Mouse (Mus musculus) heart, embryonic 10.5 days (tissue): ENCODE measurements around the gene Nkpd1. TPM values are rescaled to one million over a fixed set of nuclear protein-coding genes. Genes with fewer than 3 reads are reported as not detected.

Experiments used
- DNase-seq: peaks from one replicate; pipeline ENCODE4 v3.0.0-alpha.2; 2017; ENCODE audit warnings: low spot score
- H3K27ac ChIP-seq: fragments of 300-500 bp; sonication (generic); 2 replicates; pipeline ENCODE4 v1.5.1; 2016; ENCODE audit warnings: mild to moderate bottlenecking
- H3K27me3 ChIP-seq: fragments of 300-500 bp; sonication (generic); 2 replicates; pipeline ENCODE4 v1.6.1; 2016; ENCODE audit warnings: mild to moderate bottlenecking; ENCODE audit not compliant: poor library complexity, insufficient read depth, severe bottlenecking
- H3K36me3 ChIP-seq: fragments of 300-500 bp; sonication (generic); 2 replicates; pipeline ENCODE4 v1.6.1; 2016; ENCODE audit warnings: mild to moderate bottlenecking, moderate library complexity
- H3K4me1 ChIP-seq: fragments of 300-500 bp; sonication (generic); 2 replicates; pipeline ENCODE4 v1.6.1; 2016; ENCODE audit warnings: mild to moderate bottlenecking
- H3K4me3 ChIP-seq: fragments of 300-500 bp; sonication (generic); 2 replicates; pipeline ENCODE4 v1.5.1; 2016; ENCODE audit warnings: mild to moderate bottlenecking, moderate library complexity
- H3K9me3 ChIP-seq: fragments of 300-500 bp; sonication (generic); 2 replicates; pipeline ENCODE4 v1.6.1; 2016; ENCODE audit warnings: mild to moderate bottlenecking, moderate library complexity
- WGBS: fragments of 180-500 bp; shearing (Covaris S2); methylation state at CpG from one replicate; pipeline ENCODE4 v1.1.7; 2016; 5-methylcytosine and 5-hydroxymethylcytosine counted together
- polyA plus RNA-seq: library from polyadenylated mRNA; unstranded; fragments of >200 nt; fragmentation: Nextera tagmentation; extraction: Ambion mirVana; gene quantifications from 2 replicates; pipeline ENCODE4 v1.2.1, GENCODE M21; 2016

The Nkpd1 gene
- 0.09 and 0.14 TPM in 2 replicates for polyA plus RNA-seq

- H3K27ac ChIP-seq = no peak within 1 kb of the TSS; the same call in 1 of the 2 replicates
- peaks cover 74% of the 10 kb centered on the region for H3K27me3 ChIP-seq
- H3K36me3 ChIP-seq = no peaks in the 10 kb centered on the region
- H3K9me3 ChIP-seq = no peaks in the 10 kb centered on the region; the same call in 1 of the 2 replicates
- 5% methylated on average over 26 of the region's 29 CpGs for WGBS
- DNase-seq = no peak
- peaks cover 24% of the 10 kb centered on the region for H3K4me1 ChIP-seq
- H3K4me3 ChIP-seq = peak within 1 kb of the TSS; percentile 48
Observed at GRCm38 (mm10) chr7:19517652-19518365, at the start of gene Nkpd1. Gene Nkpd1 (plus strand): TSS chr7:19517838.

GRCm38 (mm10) chr7:19468279-19468678 lies 49.4 kb upstream of the Nkpd1 start:
- Histone ChIP-seq H3K27me3 (peaks cover 83% of the 10 kb centered on the region), H3K4me1 (peaks cover 32% of the 10 kb centered on the region), H3K4me3 (no peak overlapping the region), H3K27ac (no peak overlapping the region), H3K9me3 (no peaks in the 10 kb centered on the region), H3K36me3 (0 out of 2 replicates have a peak, but pooled peaks cover 8% of the 10 kb centered on the region)
- DNase-seq = no peak
- 68% methylated on average over 12 of the region's 12 CpGs for WGBS

- H3K4me1 ChIP-seq = peaks cover 35% of the 10 kb centered on the region
- no peaks in the 10 kb centered on the region for H3K9me3 ChIP-seq
- H3K27me3 ChIP-seq = peaks cover 89% of the 10 kb centered on the region
- DNase-seq = no peak
- 23% methylated on average over 23 of the region's 23 CpGs for WGBS
- 0 out of 2 replicates have a peak, but pooled peaks cover 8% of the 10 kb centered on the region for H3K36me3 ChIP-seq
- H3K4me3 ChIP-seq = peak overlapping the region; percentile 17; the same call in 1 of the 2 replicates
- H3K27ac ChIP-seq = no peak overlapping the region
Observed at GRCm38 (mm10) chr7:19469404-19469803, 48.2 kb upstream of the Nkpd1 start.

GRCm38 (mm10) chr7:19470308-19470707 lies 47.3 kb upstream of the Nkpd1 start:
- no peak for DNase-seq
- 20% methylated on average over 14 of the region's 14 CpGs for WGBS
- peaks cover 96% of the 10 kb centered on the region for H3K27me3 ChIP-seq

GRCm38 (mm10) chr7:19472403-19472802 lies 45.2 kb upstream of the Nkpd1 start:
- no peak for DNase-seq
- Histone ChIP-seq H3K27me3 (peaks cover 92% of the 10 kb centered on the region), H3K4me1 (peaks cover 25% of the 10 kb centered on the region), H3K9me3 (no peaks in the 10 kb centered on the region), H3K27ac (no peak overlapping the region), H3K36me3 (0 out of 2 replicates have a peak, but pooled peaks cover 8% of the 10 kb centered on the region), H3K4me3 (0 out of 2 replicates have a peak overlapping the region, but pooled peaks have one; percentile 12)
- 24% methylated on average over 4 of the region's 4 CpGs for WGBS

More at GRCm38 (mm10) chr7:19470308-19470707, 47.3 kb upstream of the Nkpd1 start:
- H3K27ac ChIP-seq = no peak overlapping the region
- H3K9me3 ChIP-seq = no peaks in the 10 kb centered on the region
- peaks cover 27% of the 10 kb centered on the region for H3K4me1 ChIP-seq
- no peak overlapping the region for H3K4me3 ChIP-seq
- H3K36me3 ChIP-seq = 0 out of 2 replicates have a peak, but pooled peaks cover 8% of the 10 kb centered on the region

- H3K36me3 ChIP-seq = 0 out of 2 replicates have a peak, but pooled peaks cover 6% of the 10 kb centered on the region
- H3K4me1 ChIP-seq = peaks cover 38% of the 10 kb centered on the region
- no peaks in the 10 kb centered on the region for H3K9me3 ChIP-seq
- peaks cover 95% of the 10 kb centered on the region for H3K27me3 ChIP-seq
- peak overlapping the region; percentile 85 for H3K27ac ChIP-seq
- DNase-seq = no peak
- H3K4me3 ChIP-seq = peak overlapping the region; percentile 71
- 2% methylated on average over 83 of the region's 89 CpGs for WGBS
Observed at GRCm38 (mm10) chr7:19473875-19474443, 43.7 kb upstream of the Nkpd1 start.

- Histone ChIP-seq H3K27ac (no peak overlapping the region), H3K4me1 (peaks cover 30% of the 10 kb centered on the region), H3K36me3 (0 out of 2 replicates have a peak, but pooled peaks cover 10% of the 10 kb centered on the region), H3K27me3 (peaks cover 63% of the 10 kb centered on the region), H3K9me3 (no peaks in the 10 kb centered on the region), H3K4me3 (no peak overlapping the region)
- DNase-seq = no peak
- 61% methylated on average over 2 of the region's 2 CpGs for WGBS
Observed at GRCm38 (mm10) chr7:19477084-19477483, 40.6 kb upstream of the Nkpd1 start.

GRCm38 (mm10) chr7:19477624-19478384 lies 39.8 kb upstream of the Nkpd1 start:
- H3K9me3 ChIP-seq = no peaks in the 10 kb centered on the region
- peaks cover 24% of the 10 kb centered on the region for H3K4me1 ChIP-seq
- DNase-seq = no peak
- no peak overlapping the region; the same call in 1 of the 2 replicates for H3K4me3 ChIP-seq
- H3K36me3 ChIP-seq = 0 out of 2 replicates have a peak, but pooled peaks cover 6% of the 10 kb centered on the region
- H3K27me3 ChIP-seq = peaks cover 56% of the 10 kb centered on the region
- peak overlapping the region; percentile 63 for H3K27ac ChIP-seq
- 20% methylated on average over 14 of the region's 14 CpGs for WGBS

GRCm38 (mm10) chr7:19483281-19483680 lies 34.4 kb upstream of the Nkpd1 start:
- Histone ChIP-seq H3K27me3 (peaks cover 31% of the 10 kb centered on the region), H3K4me1 (peaks cover 5% of the 10 kb centered on the region; the same call in 1 of the 2 replicates), H3K9me3 (no peaks in the 10 kb centered on the region), H3K36me3 (0 out of 2 replicates have a peak, but pooled peaks cover 12% of the 10 kb centered on the region), H3K27ac (no peak overlapping the region), H3K4me3 (no peak overlapping the region)
- DNase-seq = no peak
- WGBS = 79% methylated on average over 8 of the region's 8 CpGs

GRCm38 (mm10) chr7:19485488-19485887 lies 32.1 kb upstream of the Nkpd1 start:
- WGBS = 79% methylated on average over 1 of the region's 1 CpGs
- Histone ChIP-seq H3K4me1 (peaks cover 5% of the 10 kb centered on the region), H3K27me3 (peaks cover 46% of the 10 kb centered on the region), H3K4me3 (no peak overlapping the region), H3K36me3 (peaks cover 21% of the 10 kb centered on the region; the same call in 1 of the 2 replicates), H3K27ac (no peak overlapping the region), H3K9me3 (no peaks in the 10 kb centered on the region)
- no peak for DNase-seq

GRCm38 (mm10) chr7:19486549-19486948 lies 31.1 kb upstream of the Nkpd1 start:
- H3K4me3 ChIP-seq = no peak overlapping the region
- H3K4me1 ChIP-seq = peaks cover 7% of the 10 kb centered on the region
- no peak for DNase-seq
- H3K27me3 ChIP-seq = peaks cover 57% of the 10 kb centered on the region
- 68% methylated on average over 7 of the region's 7 CpGs for WGBS
- no peak overlapping the region for H3K27ac ChIP-seq
- H3K36me3 ChIP-seq = peaks cover 21% of the 10 kb centered on the region; the same call in 1 of the 2 replicates
- no peaks in the 10 kb centered on the region for H3K9me3 ChIP-seq

- Histone ChIP-seq H3K36me3 (peaks cover 18% of the 10 kb centered on the region; the same call in 1 of the 2 replicates), H3K4me1 (peaks cover 13% of the 10 kb centered on the region), H3K9me3 (no peaks in the 10 kb centered on the region), H3K4me3 (peak overlapping the region; percentile 51), H3K27me3 (peaks cover 73% of the 10 kb centered on the region), H3K27ac (no peak overlapping the region)
- DNase-seq = no peak
- WGBS = 11% methylated on average over 31 of the region's 31 CpGs
Observed at GRCm38 (mm10) chr7:19489525-19489924, 28.1 kb upstream of the Nkpd1 start.
